ENCODE assay signal across 23 mouse cellular contexts in the genomic region with DNA sequence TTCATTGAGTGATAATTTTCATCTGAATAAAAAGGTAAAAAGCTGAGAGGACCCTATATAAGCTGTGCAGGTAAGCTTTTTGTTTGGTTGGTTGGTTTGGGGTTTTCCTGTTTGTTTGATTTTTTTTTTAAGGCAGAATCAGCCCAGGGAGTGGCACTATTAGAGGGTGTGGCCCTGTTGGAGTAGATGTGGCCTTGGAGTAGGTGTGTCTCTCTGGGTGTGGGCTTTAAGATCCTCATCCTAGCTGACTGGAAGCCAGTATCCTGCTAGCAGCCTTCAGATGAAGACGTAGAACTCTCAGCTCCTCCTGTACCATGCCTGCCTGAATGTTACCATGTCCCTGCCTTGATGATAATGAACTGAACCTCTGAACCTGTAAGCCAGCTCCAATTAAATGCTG.
DNase-seq lines count a peak whose midpoint lies in the region; ATAC-seq lines count a peak whose summit lies in the region.
"Had no signal": no experiment of that assay in that cellular context is flagged by ENCODE, and none has a peak within 500 bp of the region (broad histone marks: within the 10 kb centered on the region; RNA-seq: fewer than 3 reads in every experiment).

No protein-coding gene starts in this region.

- WGBS in heart, embryonic 11.5 days (ENCODE audit: insufficient replicate concordance): 85% methylated on average over 1 of the region's 1 CpGs
- 54% methylated on average over 1 of the region's 1 CpGs for WGBS in liver, embryonic 15.5 days (ENCODE audit: insufficient replicate concordance)
- WGBS in hindbrain, embryonic 10.5 days: 92% methylated on average over 1 of the region's 1 CpGs

- no peaks in the 10 kb centered on the region for H3K4me1 ChIP-seq in heart, embryonic 11.5 days (ENCODE audit: control insufficient read depth, insufficient read depth, low read length)
- peaks cover 20% of the 10 kb centered on the region for H3K4me1 ChIP-seq in liver, embryonic 15.5 days (replicated peaks)
- no peaks in the 10 kb centered on the region for H3K4me1 ChIP-seq in hindbrain, embryonic 10.5 days (replicated peaks)
- H3K4me1 ChIP-seq: embryonic facial prominence, embryonic 12.5 days; forebrain, embryonic 13.5 days; hindbrain, embryonic 12.5 days; intestine, embryonic 15.5 days had no signal

- H3K4me3 ChIP-seq in heart, embryonic 11.5 days (ENCODE audit: low read depth, low read length): no peak overlapping the region
- no peak overlapping the region for H3K4me3 ChIP-seq in liver, embryonic 15.5 days (replicated peaks)
- H3K4me3 ChIP-seq in hindbrain, embryonic 10.5 days: no peak overlapping the region
- H3K4me3 ChIP-seq: embryonic facial prominence, embryonic 12.5 days; forebrain, embryonic 13.5 days; heart, embryonic 13.5 days; hindbrain, embryonic 12.5 days; intestine, embryonic 15.5 days had no signal

- DNase-seq in heart, adult 11 months: peak; percentile 86
- peak; percentile 46 for DNase-seq in ZHBTc4 (ENCODE audit: low read depth, low spot score)
- DNase-seq in induced T-regulatory cell, adult 2 months (ENCODE audit: low read depth): peak; percentile 16
- no peak for DNase-seq in hindbrain, embryonic 10.5 days (ENCODE audit: low spot score)
- DNase-seq in frontal cortex, postnatal 36 days (ENCODE audit: low spot score in 2 of 2): no peak
- DNase-seq in layer of hippocampus, postnatal 36 days: no peak
- DNase-seq: adrenal gland, postnatal 10 days; B cell, adult 2 months; cerebellum, adult 11-12 months; cerebellum, adult 9-10 months; cerebellum, postnatal 25 days; gastrocnemius, postnatal 10 days; heart, postnatal 36 days had no signal

- no peak for ATAC-seq in heart, embryonic 11.5 days (replicated peaks; ENCODE audit: insufficient number of reproducible peaks, low FRiP score, low TSS enrichment)
- ATAC-seq in liver, embryonic 15.5 days (ENCODE audit: insufficient read depth): peak; percentile 80
- ATAC-seq: CD4-positive, CD25-positive, alpha-beta regulatory T cell, adult 4 months; forebrain, embryonic 13.5 days; hindbrain, embryonic 16.5 days; intestine, embryonic 15.5 days; Patski had no signal

- no peaks in the 10 kb centered on the region for H3K9me3 ChIP-seq in heart, embryonic 11.5 days (replicated peaks; ENCODE audit: control insufficient read depth, low read length)
- H3K9me3 ChIP-seq in liver, embryonic 15.5 days (replicated peaks): no peaks in the 10 kb centered on the region
- H3K9me3 ChIP-seq in hindbrain, embryonic 10.5 days: peaks cover 5% of the 10 kb centered on the region; the same call in 1 of the 2 replicates
- H3K9me3 ChIP-seq: embryonic facial prominence, embryonic 12.5 days; forebrain, embryonic 13.5 days; hindbrain, embryonic 12.5 days; intestine, embryonic 15.5 days had no signal

- H3K4me2 ChIP-seq in heart, embryonic 11.5 days: no peak overlapping the region
- H3K4me2 ChIP-seq in liver, embryonic 15.5 days: peak overlapping the region; percentile 36
- H3K4me2 ChIP-seq: embryonic facial prominence, embryonic 12.5 days; forebrain, embryonic 13.5 days; heart, embryonic 13.5 days; hindbrain, embryonic 12.5 days; intestine, embryonic 15.5 days had no signal

- no peaks in the 10 kb centered on the region for H3K27me3 ChIP-seq in heart, embryonic 11.5 days (ENCODE audit: control insufficient read depth, insufficient read depth, low read length)
- no peaks in the 10 kb centered on the region for H3K27me3 ChIP-seq in liver, embryonic 15.5 days
- H3K27me3 ChIP-seq in hindbrain, embryonic 10.5 days (ENCODE audit: insufficient read depth, poor library complexity, severe bottlenecking): no peaks in the 10 kb centered on the region
- H3K27me3 ChIP-seq: embryonic facial prominence, embryonic 12.5 days; forebrain, embryonic 13.5 days; heart, embryonic 13.5 days; hindbrain, embryonic 12.5 days; intestine, embryonic 15.5 days; Patski had no signal

- no peak overlapping the region for H3K9ac ChIP-seq in heart, embryonic 11.5 days (ENCODE audit: low read depth, low read length)
- H3K9ac ChIP-seq in liver, embryonic 15.5 days: no peak overlapping the region
- H3K9ac ChIP-seq: embryonic facial prominence, embryonic 12.5 days; forebrain, embryonic 13.5 days; heart, embryonic 13.5 days; hindbrain, embryonic 12.5 days; intestine, embryonic 15.5 days had no signal

- no peaks in the 10 kb centered on the region for H3K36me3 ChIP-seq in heart, embryonic 11.5 days (ENCODE audit: control insufficient read depth, insufficient read depth, low read length)
- H3K36me3 ChIP-seq in liver, embryonic 15.5 days (replicated peaks): no peaks in the 10 kb centered on the region
- H3K36me3 ChIP-seq in hindbrain, embryonic 10.5 days: no peaks in the 10 kb centered on the region
- H3K36me3 ChIP-seq: embryonic facial prominence, embryonic 12.5 days; hindbrain, embryonic 12.5 days; intestine, embryonic 15.5 days had no signal

- no peak overlapping the region for H3K27ac ChIP-seq in heart, embryonic 11.5 days (ENCODE audit: low read depth, low read length)
- peak overlapping the region; percentile 38; the same call in 1 of the 2 replicates for H3K27ac ChIP-seq in liver, embryonic 15.5 days (replicated peaks)
- no peak overlapping the region for H3K27ac ChIP-seq in hindbrain, embryonic 10.5 days
- H3K27ac ChIP-seq: embryonic facial prominence, embryonic 12.5 days; forebrain, embryonic 13.5 days; heart, embryonic 13.5 days; hindbrain, embryonic 12.5 days; intestine, embryonic 15.5 days had no signal

Comparison
In these comparisons a context has a peak if more than half of its experiments do, and no peak if none do; other contexts are left out.
1. DNase-seq: peak in heart, adult 11 months (single experiment), ZHBTc4 (single experiment) and induced T-regulatory cell, adult 2 months (single experiment); none in hindbrain, embryonic 10.5 days (single experiment), frontal cortex, postnatal 36 days (0 of 2) and layer of hippocampus, postnatal 36 days (0 of 2).